Mouse (Mus musculus) intestine, embryonic 16.5 days (tissue): Measurements from ENCODE around the gene Smad3. TPM values are rescaled to one million over a fixed set of nuclear protein-coding genes. Genes with fewer than 3 reads are reported as not detected.

Source experiments
- ATAC-seq: fragments of 200-750 bp; cut with Nextera tagmentation; 2 replicates; pipeline ENCODE4 v1.8.0; 2017; ENCODE audit warnings: moderate TSS enrichment, moderate library complexity
- H3K27ac ChIP-seq: fragments of 300-500 bp; sonication (generic); 2 replicates; pipeline ENCODE4 v1.5.1; 2014; ENCODE audit warnings: mild to moderate bottlenecking, low read length
- H3K27me3 ChIP-seq: fragments of 300-500 bp; sonication (generic); replicated peaks from 2 replicates; pipeline ENCODE4 v1.6.1; 2014; ENCODE audit warnings: low read length, control low read depth, mixed read lengths; ENCODE audit not compliant: control insufficient read depth, insufficient read depth
- H3K36me3 ChIP-seq: fragments of 300-500 bp; sonication (generic); 2 replicates; pipeline ENCODE4 v1.6.1; 2014; ENCODE audit warnings: low read length, control low read depth; ENCODE audit not compliant: control insufficient read depth, insufficient read depth
- H3K4me1 ChIP-seq: fragments of 300-500 bp; sonication (generic); 2 replicates; pipeline ENCODE4 v1.6.1; 2014; ENCODE audit warnings: low read length, control low read depth, mixed read lengths; ENCODE audit not compliant: control insufficient read depth, insufficient read depth
- H3K4me2 ChIP-seq: fragments of 300-500 bp; sonication (generic); 2 replicates; pipeline ENCODE4 v1.6.1; 2014; ENCODE audit warnings: low read depth, low read length, control low read depth
- H3K4me3 ChIP-seq: fragments of 300-500 bp; sonication (generic); 2 replicates; pipeline ENCODE4 v1.5.1; 2014; ENCODE audit warnings: mild to moderate bottlenecking, low read length
- H3K9ac ChIP-seq: fragments of 300-500 bp; sonication (generic); 2 replicates; pipeline ENCODE4 v1.6.1; 2014; ENCODE audit warnings: low read depth, low read length
- H3K9me3 ChIP-seq: fragments of 300-500 bp; sonication (generic); 2 replicates; pipeline ENCODE4 v1.6.1; 2016; ENCODE audit warnings: low read length, control low read depth; ENCODE audit not compliant: control insufficient read depth
- WGBS: fragments of 180-500 bp; shearing (Covaris S2); extraction: QIAGEN DNeasy Blood & Tissue Kit; methylation state at CpG from one replicate; pipeline ENCODE4 v1.1.7; 2014; 5-methylcytosine and 5-hydroxymethylcytosine counted together
- polyA plus RNA-seq: library from polyadenylated mRNA; unstranded; fragments of >200 nt; fragmentation: Nextera tagmentation; extraction: Ambion mirVana; gene quantifications from 2 replicates; pipeline ENCODE4 v1.2.1, GENCODE M21; 2015

Gene Smad3
- polyA plus RNA-seq, 1 experiment from 2014 or later, result 10.9 TPM

GRCm38 (mm10) chr9:63701258-63701956 lies 56.4 kb downstream of the Smad3 start:
- Histone ChIP-seq H3K36me3 (no peaks in the 10 kb centered on the region), H3K4me2 (no peak overlapping the region), H3K9me3 (no peaks in the 10 kb centered on the region), H3K27ac (0 out of 2 replicates have a peak overlapping the region, but pooled peaks have one; percentile 37), H3K9ac (no peak overlapping the region), H3K27me3 (no peaks in the 10 kb centered on the region), H3K4me3 (no peak overlapping the region), H3K4me1 (peaks cover 52% of the 10 kb centered on the region)
- ATAC-seq, result no peak
- 62% methylated on average over 10 of the region's 10 CpGs for WGBS

GRCm38 (mm10) chr9:63699145-63699544 lies 58.6 kb downstream of the Smad3 start:
- Histone ChIP-seq H3K27ac (no peak overlapping the region), H3K4me3 (no peak overlapping the region), H3K9me3 (no peaks in the 10 kb centered on the region), H3K27me3 (no peaks in the 10 kb centered on the region), H3K4me1 (peaks cover 43% of the 10 kb centered on the region), H3K4me2 (no peak overlapping the region), H3K9ac (no peak overlapping the region), H3K36me3 (no peaks in the 10 kb centered on the region)
- ATAC-seq, result no peak
- WGBS, result 63% methylated on average over 4 of the region's 4 CpGs

GRCm38 (mm10) chr9:63698320-63699045 lies 59.3 kb downstream of the Smad3 start:
- H3K9ac ChIP-seq, result no peak overlapping the region
- H3K9me3 ChIP-seq, result no peaks in the 10 kb centered on the region
- no peak overlapping the region for H3K4me2 ChIP-seq
- peaks cover 43% of the 10 kb centered on the region for H3K4me1 ChIP-seq
- no peaks in the 10 kb centered on the region for H3K36me3 ChIP-seq
- ATAC-seq, result 0 out of 2 replicates have a peak, but pooled peaks have one; percentile 37
- no peak overlapping the region for H3K27ac ChIP-seq
- H3K27me3 ChIP-seq, result no peaks in the 10 kb centered on the region
- H3K4me3 ChIP-seq, result no peak overlapping the region
- WGBS, result 46% methylated on average over 6 of the region's 7 CpGs

- Histone ChIP-seq H3K4me3 (no peak overlapping the region), H3K9ac (no peak overlapping the region), H3K4me2 (no peak overlapping the region), H3K27ac (no peak overlapping the region), H3K9me3 (no peaks in the 10 kb centered on the region), H3K36me3 (no peaks in the 10 kb centered on the region), H3K27me3 (no peaks in the 10 kb centered on the region), H3K4me1 (peaks cover 38% of the 10 kb centered on the region)
- 59% methylated on average over 5 of the region's 5 CpGs for WGBS
- no peak for ATAC-seq
Measured at GRCm38 (mm10) chr9:63697606-63698005, 60.2 kb downstream of the Smad3 start.

GRCm38 (mm10) chr9:63696463-63697105 lies 61.2 kb downstream of the Smad3 start:
- H3K9ac ChIP-seq, result no peak overlapping the region
- ATAC-seq, result no peak
- no peaks in the 10 kb centered on the region for H3K27me3 ChIP-seq
- no peak overlapping the region for H3K27ac ChIP-seq
- peaks cover 28% of the 10 kb centered on the region for H3K4me1 ChIP-seq
- no peak overlapping the region for H3K4me2 ChIP-seq
- H3K9me3 ChIP-seq, result no peaks in the 10 kb centered on the region
- WGBS, result 61% methylated on average over 10 of the region's 10 CpGs
- no peak overlapping the region for H3K4me3 ChIP-seq
- H3K36me3 ChIP-seq, result no peaks in the 10 kb centered on the region

GRCm38 (mm10) chr9:63691960-63692359 lies 65.8 kb downstream of the Smad3 start:
- ATAC-seq, result no peak
- Histone ChIP-seq H3K27me3 (no peaks in the 10 kb centered on the region), H3K4me2 (no peak overlapping the region), H3K9ac (no peak overlapping the region), H3K9me3 (no peaks in the 10 kb centered on the region), H3K4me3 (no peak overlapping the region), H3K36me3 (no peaks in the 10 kb centered on the region), H3K4me1 (peaks cover 4% of the 10 kb centered on the region), H3K27ac (no peak overlapping the region)
- WGBS, result 56% methylated on average over 2 of the region's 2 CpGs

- no peak for ATAC-seq
Measured at GRCm38 (mm10) chr9:63690511-63690910, 67.3 kb downstream of the Smad3 start.

GRCm38 (mm10) chr9:63687413-63688015 lies 70.3 kb downstream of the Smad3 start:
- no peaks in the 10 kb centered on the region for H3K36me3 ChIP-seq
- H3K9me3 ChIP-seq, result no peaks in the 10 kb centered on the region
- no peak overlapping the region for H3K4me3 ChIP-seq
- no peak overlapping the region for H3K4me2 ChIP-seq
- no peak overlapping the region for H3K9ac ChIP-seq
- no peaks in the 10 kb centered on the region for H3K27me3 ChIP-seq
- H3K4me1 ChIP-seq, result peaks cover 7% of the 10 kb centered on the region; the same call in 1 of the 2 replicates
- ATAC-seq, result no peak
- H3K27ac ChIP-seq, result peak overlapping the region; percentile 47; the same call in 1 of the 2 replicates
- WGBS, result 53% methylated on average over 7 of the region's 7 CpGs

More at GRCm38 (mm10) chr9:63690511-63690910, 67.3 kb downstream of the Smad3 start:
- Histone ChIP-seq H3K4me1 (peaks cover 3% of the 10 kb centered on the region; the same call in 1 of the 2 replicates), H3K27me3 (no peaks in the 10 kb centered on the region), H3K9me3 (no peaks in the 10 kb centered on the region), H3K27ac (no peak overlapping the region), H3K4me2 (no peak overlapping the region), H3K4me3 (no peak overlapping the region), H3K36me3 (no peaks in the 10 kb centered on the region), H3K9ac (no peak overlapping the region)
- 86% methylated on average over 1 of the region's 1 CpGs for WGBS

- ATAC-seq, result no peak
- Histone ChIP-seq H3K9ac (no peak overlapping the region), H3K4me2 (no peak overlapping the region), H3K36me3 (no peaks in the 10 kb centered on the region), H3K27me3 (no peaks in the 10 kb centered on the region), H3K27ac (no peak overlapping the region), H3K9me3 (no peaks in the 10 kb centered on the region), H3K4me3 (no peak overlapping the region), H3K4me1 (peaks cover 10% of the 10 kb centered on the region; the same call in 1 of the 2 replicates)
- 83% methylated on average over 5 of the region's 5 CpGs for WGBS
Measured at GRCm38 (mm10) chr9:63685352-63685751, 72.4 kb downstream of the Smad3 start.
